In genomic region chr4:47432766-47433165, GRCm38 (mm10) we compare ENCODE assay signal across 13 mouse cellular contexts.
"Had no signal": no experiment of that assay in that cellular context is flagged by ENCODE, and none has a peak within 500 bp of the region (broad histone marks: within the 10 kb centered on the region; RNA-seq: fewer than 3 reads in every experiment).

No protein-coding gene starts in this region.

- DNase-seq: lung, adult 18-20 months; lung, embryonic 14.5 days; lung, postnatal 10 days; lung, postnatal 4 days; midbrain, embryonic 14.5 days; retina, postnatal 1 day; right cerebral cortex, adult 18-20 months; right cerebral cortex, postnatal 25 days; right cerebral cortex, postnatal 4 days; spleen, adult 18-20 months; thymus, adult 18-20 months; thymus, postnatal 14 days; thymus, postnatal 36 days had no signal
